Comparison of ENCODE assay signal across 7 mouse cellular contexts in genomic region chr17:27796780-27797179, GRCm38 (mm10). TPM values are rescaled to one million over a fixed set of nuclear protein-coding genes. Genes with fewer than 3 reads are reported as not detected.
DNase-seq lines count a peak whose midpoint lies in the region; ATAC-seq lines count a peak whose summit lies in the region.

No protein-coding gene starts in this region.

- H3K27me3 ChIP-seq in intestine, embryonic 14.5 days (replicated peaks; ENCODE audit: control insufficient read depth, insufficient read depth, low read length) = no peaks in the 10 kb centered on the region
- no peaks in the 10 kb centered on the region for H3K27me3 ChIP-seq in liver, embryonic 12.5 days (replicated peaks)
- H3K27me3 ChIP-seq in neural tube, embryonic 12.5 days (replicated peaks) = no peaks in the 10 kb centered on the region

- peak overlapping the region; percentile 66 for H3K27ac ChIP-seq in intestine, embryonic 14.5 days (ENCODE audit: low read depth)
- peak overlapping the region; percentile 62 for H3K27ac ChIP-seq in liver, embryonic 12.5 days
- peak overlapping the region; percentile 88 for H3K27ac ChIP-seq in neural tube, embryonic 12.5 days

- H3K4me1 ChIP-seq in intestine, embryonic 14.5 days (replicated peaks; ENCODE audit: control insufficient read depth, insufficient read depth, low read length) = peaks cover 38% of the 10 kb centered on the region
- H3K4me1 ChIP-seq in liver, embryonic 12.5 days = peaks cover 63% of the 10 kb centered on the region
- peaks cover 45% of the 10 kb centered on the region for H3K4me1 ChIP-seq in neural tube, embryonic 12.5 days

- peak overlapping the region; percentile 39 for H3K4me2 ChIP-seq in intestine, embryonic 14.5 days (ENCODE audit: low read length)
- H3K4me2 ChIP-seq in liver, embryonic 12.5 days = peak overlapping the region; percentile 38
- H3K4me2 ChIP-seq in neural tube, embryonic 12.5 days (replicated peaks) = peak overlapping the region; percentile 44

- no peak overlapping the region for H3K9ac ChIP-seq in intestine, embryonic 14.5 days (ENCODE audit: low read length)
- H3K9ac ChIP-seq in liver, embryonic 12.5 days = no peak overlapping the region
- no peak overlapping the region for H3K9ac ChIP-seq in neural tube, embryonic 12.5 days

- H3K4me3 ChIP-seq in intestine, embryonic 14.5 days (ENCODE audit: low read depth, low read length) = 0 out of 2 replicates have a peak overlapping the region, but pooled peaks have one; percentile 6
- no peak overlapping the region for H3K4me3 ChIP-seq in liver, embryonic 12.5 days
- no peak overlapping the region for H3K4me3 ChIP-seq in neural tube, embryonic 12.5 days

- peak; percentile 32 for DNase-seq in R1 (ENCODE audit: low read depth, low spot score)
- DNase-seq in cerebellum, adult 11 months = peak; percentile 39
- peak; percentile 18 to 57 for DNase-seq in gastrocnemius, adult 8-10 months (ENCODE audit: low spot score in 2 of 2)
- peak; percentile 71 for DNase-seq in intestine, embryonic 14.5 days (ENCODE audit: low spot score)
- DNase-seq in thymus, postnatal 36 days = no peak

- WGBS in intestine, embryonic 14.5 days = 42% methylated on average over 6 of the region's 6 CpGs
- WGBS in liver, embryonic 12.5 days (ENCODE audit: insufficient replicate concordance) = 68% methylated on average over 6 of the region's 6 CpGs
- WGBS in neural tube, embryonic 12.5 days = 47% methylated on average over 6 of the region's 6 CpGs

- no peaks in the 10 kb centered on the region for H3K9me3 ChIP-seq in intestine, embryonic 14.5 days (ENCODE audit: control insufficient read depth, low read length)
- no peaks in the 10 kb centered on the region; the same call in 1 of the 2 replicates for H3K9me3 ChIP-seq in liver, embryonic 12.5 days (replicated peaks)
- H3K9me3 ChIP-seq in neural tube, embryonic 12.5 days = no peaks in the 10 kb centered on the region

- peak; percentile 64 for ATAC-seq in intestine, embryonic 14.5 days (replicated peaks; ENCODE audit: low FRiP score, low TSS enrichment, low read depth)
- no peak; the same call in 1 of the 2 replicates for ATAC-seq in liver, embryonic 12.5 days
- ATAC-seq in neural tube, embryonic 12.5 days (ENCODE audit: low FRiP score, low read depth) = peak; percentile 92

- peaks cover 6% of the 10 kb centered on the region for H3K36me3 ChIP-seq in intestine, embryonic 14.5 days (ENCODE audit: control insufficient read depth, insufficient read depth, low read length)
- H3K36me3 ChIP-seq in liver, embryonic 12.5 days = peaks cover 23% of the 10 kb centered on the region
- peaks cover 7% of the 10 kb centered on the region; the same call in 1 of the 2 replicates for H3K36me3 ChIP-seq in neural tube, embryonic 12.5 days

RNA-seq across cellular contexts. Expression of gene D17Wsu92e, which starts 23.7 kb away (rescaled TPM):
- 100 to 1,000 TPM; 224 to 253 (median 227) TPM for total RNA-seq in gastrocnemius, adult 8-10 months (2022)
- 20.1 and 23.4 TPM in 2 replicates for polyA plus RNA-seq in intestine, embryonic 14.5 days (2014; fragmentation: Nextera tagmentation; extraction: Ambion mirVana)
- polyA plus RNA-seq in liver, embryonic 12.5 days (2016; fragmentation: Nextera tagmentation; extraction: Ambion mirVana) = 17.1 and 19.5 TPM in 2 replicates
- polyA plus RNA-seq in neural tube, embryonic 12.5 days (2016; fragmentation: Nextera tagmentation; extraction: Ambion mirVana) = 11.5 and 12.1 TPM in 2 replicates

RNA-seq across cellular contexts. Expression of gene Snrpc, which starts 41.2 kb away (rescaled TPM):
- 10 to 100 TPM; 52.1 to 64.3 (median 59.5) TPM for total RNA-seq in gastrocnemius, adult 8-10 months (2022)
- 302 and 314 TPM in 2 replicates for polyA plus RNA-seq in intestine, embryonic 14.5 days (2014; fragmentation: Nextera tagmentation; extraction: Ambion mirVana)
- polyA plus RNA-seq in liver, embryonic 12.5 days (2016; fragmentation: Nextera tagmentation; extraction: Ambion mirVana) = 200 and 212 TPM in 2 replicates
- 322 and 330 TPM in 2 replicates for polyA plus RNA-seq in neural tube, embryonic 12.5 days (2016; fragmentation: Nextera tagmentation; extraction: Ambion mirVana)

RNA-seq across cellular contexts. Expression of gene Uhrf1bp1, which starts 59.5 kb away (rescaled TPM):
- 10 to 100 TPM; 21.0 to 30.9 (median 28.8) TPM for total RNA-seq in gastrocnemius, adult 8-10 months (2022)
- 5.8 and 6.6 TPM in 2 replicates for polyA plus RNA-seq in intestine, embryonic 14.5 days (2014; fragmentation: Nextera tagmentation; extraction: Ambion mirVana)
- polyA plus RNA-seq in liver, embryonic 12.5 days (2016; fragmentation: Nextera tagmentation; extraction: Ambion mirVana) = 4.5 and 5.0 TPM in 2 replicates
- 7.8 TPM in 2 replicates for polyA plus RNA-seq in neural tube, embryonic 12.5 days (2016; fragmentation: Nextera tagmentation; extraction: Ambion mirVana)

Comparison
In these comparisons a context has a peak if more than half of its experiments do, and no peak if none do; other contexts are left out.
1. DNase-seq: peak in R1 (single experiment), cerebellum, adult 11 months (single experiment), gastrocnemius, adult 8-10 months (2 of 2) and intestine, embryonic 14.5 days (single experiment); none in thymus, postnatal 36 days (0 of 2).
2. Peak in every context shown above with its lines, with median percentiles within 50 percentile points of each other: H3K27ac ChIP-seq and H3K4me2 ChIP-seq.